Mouse (Mus musculus) T-helper 1 cell (primary cell): ENCODE data around the gene Cnga1.
"Not testable (repeated sequence)": the region's sequence is repeated elsewhere in the genome, so short reads cannot be mapped to it uniquely, and the experiment has no call there.

Source experiments
- in situ Hi-C: fragments of 300-600 bp; cut with MboI, MseI; formaldehyde crosslinking; loops from one replicate; pipeline ENCODE4 v1.15.1; 2025; ENCODE audit warnings: high pct_unique_total_duplicates

The Cnga1 gene

DNA sequence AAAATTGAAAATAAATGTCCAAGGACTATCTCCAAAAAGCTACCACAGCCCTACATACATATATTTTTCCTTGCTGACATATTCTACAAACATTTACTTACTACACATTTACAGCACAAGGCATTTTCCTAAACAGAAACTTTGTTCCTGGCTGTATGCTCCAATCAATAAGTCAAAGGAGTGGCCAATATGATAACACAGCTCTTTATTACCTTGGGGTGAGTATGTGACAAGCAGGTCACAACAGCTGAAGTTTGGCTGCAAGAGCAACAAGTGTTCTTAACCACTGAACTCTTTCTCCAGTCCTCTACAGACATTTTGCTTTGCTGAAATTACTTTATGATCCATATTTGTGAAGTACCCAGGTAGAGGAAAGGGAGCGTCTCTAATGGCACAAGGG lies 4.0 kb downstream of the Cnga1 start:
- in situ Hi-C loops, result no loop called here

- in situ Hi-C loops, result no loop called here
Measured at GRCm38 (mm10) chr5:72636576-72636975, 7.5 kb downstream of the Cnga1 start.

GRCm38 (mm10) chr5:72636122-72636521 lies 8.0 kb downstream of the Cnga1 start:
- in situ Hi-C loops, result no loop called here

DNA sequence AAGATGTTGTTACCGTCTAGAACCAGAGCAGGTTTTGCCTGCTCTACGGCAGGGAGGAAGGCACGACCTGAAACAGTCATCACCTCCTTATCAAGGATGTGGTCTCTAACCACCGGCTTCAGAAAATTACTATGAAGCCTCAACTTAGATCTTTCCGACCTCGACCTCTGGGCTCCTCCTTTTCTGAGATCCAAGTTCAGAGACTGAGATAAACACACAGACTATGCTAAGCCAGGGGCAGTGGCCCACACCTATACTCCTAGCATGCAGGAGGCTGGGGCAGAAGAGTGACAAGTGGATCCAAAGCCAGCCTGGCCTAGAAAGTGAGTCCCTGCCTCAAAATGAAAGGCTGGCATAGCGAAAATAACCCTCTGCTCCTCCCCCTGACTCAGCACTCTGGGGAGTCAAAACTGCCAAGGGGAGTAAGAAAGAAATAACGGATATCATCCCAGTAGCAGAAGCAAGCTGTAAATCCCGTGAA lies 9.2 kb downstream of the Cnga1 start:
- in situ Hi-C loops, result no loop called here

- in situ Hi-C loops, result no loop called here
Measured at GRCm38 (mm10) chr5:72630026-72630425, 14.0 kb downstream of the Cnga1 start.

DNA sequence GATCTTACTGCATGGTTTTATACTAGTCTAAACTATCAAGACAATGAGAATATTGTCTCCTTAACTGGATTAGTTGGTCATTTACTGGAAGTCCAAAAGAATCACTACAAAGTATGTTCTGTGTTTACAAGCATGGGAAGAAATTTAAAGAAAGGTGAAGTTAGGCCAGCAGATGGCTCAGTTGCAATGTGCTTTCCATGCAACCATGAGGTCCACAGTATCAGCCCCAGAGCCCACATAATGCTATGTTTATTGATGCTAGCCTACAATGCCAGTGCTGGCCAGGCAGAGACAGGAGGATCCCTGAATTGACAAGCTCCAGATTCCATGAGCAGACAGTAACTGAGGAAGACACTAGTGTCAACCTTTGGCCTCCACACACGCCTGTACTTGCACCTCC lies 23.1 kb downstream of the Cnga1 start:
- in situ Hi-C loops, result no loop called here

DNA sequence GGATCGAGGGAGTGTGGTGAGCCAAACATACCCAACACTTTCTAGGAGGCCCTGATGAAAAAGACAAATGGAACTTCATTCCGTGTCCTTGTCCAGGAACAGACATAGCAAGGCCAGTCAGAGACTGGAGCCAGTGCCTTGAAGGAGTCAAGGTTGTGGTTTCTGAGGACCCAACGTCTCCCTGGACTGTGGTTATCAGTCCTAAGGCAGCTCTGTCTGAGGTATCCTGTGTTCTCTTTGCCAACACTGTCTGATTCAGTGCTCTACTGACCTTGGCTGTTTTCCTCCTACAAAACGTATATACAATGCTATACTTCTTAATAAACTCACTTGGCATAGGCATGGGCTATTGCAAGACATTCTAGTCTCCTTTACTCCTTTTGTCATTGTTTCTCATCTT lies 26.7 kb downstream of the Cnga1 start:
- in situ Hi-C loops, result no loop called here

DNA sequence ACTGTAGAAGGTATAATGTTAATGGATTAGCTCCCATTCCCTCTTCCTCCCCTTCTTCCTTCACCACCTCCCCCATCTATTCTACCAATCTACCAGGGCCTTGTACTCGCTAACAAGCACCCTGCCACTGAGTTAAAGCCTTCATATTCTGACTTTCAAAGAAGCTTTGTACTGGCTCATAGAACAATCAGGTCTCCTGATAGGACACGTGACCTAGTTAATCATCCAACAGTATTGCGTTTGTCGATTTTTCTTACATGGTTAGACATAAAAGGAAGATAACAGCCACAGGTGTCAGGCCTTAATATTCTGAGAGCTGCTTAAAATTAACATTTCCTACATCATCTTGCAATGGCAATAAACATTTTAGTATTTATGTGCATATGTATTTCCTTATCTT lies 40.9 kb downstream of the Cnga1 start:
- in situ Hi-C loops, result no loop called here

DNA sequence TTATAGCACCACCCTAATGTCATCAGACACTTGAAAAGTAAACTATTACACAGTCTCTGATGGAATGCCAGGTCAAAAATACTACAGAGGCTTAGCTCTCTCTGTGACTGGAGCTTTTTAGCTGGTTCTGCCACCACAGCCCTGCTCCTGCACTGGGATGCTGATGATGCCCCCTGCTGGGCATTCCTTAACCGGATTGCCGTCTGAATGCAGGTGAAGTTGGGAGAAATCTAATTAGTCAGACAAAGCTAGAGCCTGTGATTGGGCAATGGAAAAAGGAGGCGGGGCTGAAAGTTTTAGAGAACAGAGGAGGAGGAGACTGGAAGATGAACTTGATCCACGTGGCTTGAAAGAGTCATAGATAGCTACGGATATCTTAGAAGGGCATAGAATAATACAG lies 43.1 kb downstream of the Cnga1 start:
- in situ Hi-C loops, result no loop called here

GRCm38 (mm10) chr5:72587192-72587681 lies 56.8 kb downstream of the Cnga1 start, which contains the start of gene Gm5868:
Gm5868 (minus strand) TSS chr5:72587551.
- in situ Hi-C loops, result no loop called here

DNA sequence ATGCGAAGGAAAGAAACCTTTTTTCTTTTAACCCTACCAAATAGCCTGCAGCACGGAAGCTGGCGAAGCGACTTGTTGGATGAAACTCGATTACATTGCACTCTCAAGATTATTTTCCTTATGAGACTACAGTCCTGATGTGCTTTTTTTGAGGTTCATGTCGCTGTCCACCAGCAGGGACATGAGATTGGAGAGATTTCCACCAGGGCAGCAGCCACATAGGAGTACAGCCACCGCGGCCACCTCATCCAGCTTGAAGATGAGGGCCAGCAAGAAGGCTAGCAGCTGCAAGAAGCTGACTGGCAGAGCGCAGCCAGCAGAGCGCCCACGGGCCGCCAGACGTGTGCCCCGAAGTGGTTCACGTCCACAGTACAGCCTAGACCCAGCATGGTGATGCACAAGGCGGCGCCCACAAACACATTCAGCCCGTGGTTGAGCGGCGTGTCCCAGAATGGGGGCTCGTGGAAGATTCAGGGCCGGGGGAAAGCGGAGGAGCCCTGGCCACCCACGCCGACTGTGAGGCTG lies 57.3 kb downstream of the Cnga1 start:
- in situ Hi-C loops, result not testable (repeated sequence)

DNA sequence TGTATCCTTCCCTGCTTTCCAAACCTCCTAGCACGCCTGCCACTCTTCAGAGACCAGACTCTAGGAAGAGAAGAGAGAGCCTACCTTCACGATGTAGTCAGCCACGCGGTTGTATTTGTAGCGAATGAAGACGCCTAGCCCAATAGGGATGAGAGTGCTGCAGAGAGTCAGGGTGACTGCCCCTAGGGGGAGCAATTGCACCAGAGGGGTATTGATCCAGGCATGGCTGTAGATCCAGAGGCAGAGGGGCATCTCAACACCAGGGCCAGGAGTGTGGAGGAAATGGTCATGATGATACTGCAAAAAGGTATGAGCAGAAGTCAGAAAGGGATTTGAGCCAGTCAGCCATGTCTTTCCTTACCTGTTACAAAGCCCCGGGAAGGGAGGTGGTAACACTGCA lies 58.0 kb downstream of the Cnga1 start:
- in situ Hi-C loops, result not testable (repeated sequence)

- in situ Hi-C loops, result not testable (repeated sequence)
Measured at GRCm38 (mm10) chr5:72580970-72581332, 63.1 kb downstream of the Cnga1 start, which contains the start of gene Zar1. Zar1 (minus strand) TSS chr5:72581254.

DNA sequence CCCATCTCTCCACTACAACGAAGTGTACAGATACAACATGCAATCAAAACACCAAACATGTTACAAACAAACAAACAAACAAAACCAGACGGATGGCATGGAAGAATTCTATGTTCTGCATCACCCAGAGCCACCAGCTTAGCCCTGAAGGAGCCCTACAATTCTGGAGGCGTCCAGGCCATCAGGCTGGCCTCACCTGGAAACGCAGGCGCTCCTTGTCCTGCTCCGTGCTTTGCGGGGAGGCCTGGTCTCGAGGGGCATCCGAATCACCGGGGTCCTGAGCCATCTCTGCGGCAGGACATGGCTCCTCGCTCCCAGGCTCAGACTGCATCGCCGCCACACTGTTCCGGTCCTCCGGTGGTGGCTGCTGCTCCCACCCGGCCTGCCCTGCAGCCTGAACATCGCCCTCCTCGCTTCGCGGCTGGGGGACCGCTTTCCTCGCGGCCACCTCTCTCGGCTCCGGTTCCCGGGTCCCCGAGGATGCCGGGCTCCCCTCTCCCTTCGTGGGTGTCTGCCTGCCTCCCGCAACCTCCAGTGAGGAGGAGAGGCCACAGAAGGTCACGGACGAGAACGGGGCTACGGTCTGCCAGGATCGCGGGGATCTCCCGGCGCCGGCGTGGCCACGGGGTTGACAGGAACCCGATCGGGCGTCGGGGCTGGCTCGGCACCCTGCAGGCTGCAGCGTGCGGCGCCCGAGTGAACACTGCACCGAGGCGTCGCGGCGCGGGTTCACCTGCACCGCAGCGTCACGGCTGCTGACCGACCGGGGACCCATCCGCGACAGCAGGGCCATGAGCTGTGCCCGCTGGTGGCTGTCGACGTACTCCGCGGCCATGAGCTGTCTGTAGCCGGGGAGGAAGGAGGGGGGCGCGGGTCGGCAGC lies 63.7 kb downstream of the Cnga1 start:
- in situ Hi-C loops, result not testable (repeated sequence)

- in situ Hi-C loops, result not testable (repeated sequence)
Measured at GRCm38 (mm10) chr5:72579599-72579998, 64.5 kb downstream of the Cnga1 start.

- in situ Hi-C loops, result no loop called here
Measured at GRCm38 (mm10) chr5:72565621-72566020, 78.5 kb downstream of the Cnga1 start.

DNA sequence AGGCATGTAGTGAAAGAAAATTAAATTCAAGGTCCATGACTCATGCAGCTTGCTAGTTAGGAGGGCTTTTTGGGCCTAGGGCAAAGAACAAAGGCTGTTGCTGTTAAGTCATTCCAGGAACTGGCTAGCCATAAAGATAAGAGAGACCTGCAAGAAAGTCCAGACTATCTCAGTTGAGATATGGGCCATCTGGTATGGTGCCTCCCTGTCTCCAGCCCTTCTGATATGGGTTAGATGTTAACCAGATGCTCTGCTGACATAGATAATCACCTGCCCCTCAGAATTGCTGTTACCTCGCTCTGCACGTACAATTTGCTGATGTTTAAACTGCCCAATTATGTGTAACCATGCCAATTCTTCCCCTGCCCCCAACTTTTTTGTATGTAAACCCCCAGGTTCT lies 80.9 kb downstream of the Cnga1 start:
- in situ Hi-C loops, result not testable (repeated sequence)

DNA sequence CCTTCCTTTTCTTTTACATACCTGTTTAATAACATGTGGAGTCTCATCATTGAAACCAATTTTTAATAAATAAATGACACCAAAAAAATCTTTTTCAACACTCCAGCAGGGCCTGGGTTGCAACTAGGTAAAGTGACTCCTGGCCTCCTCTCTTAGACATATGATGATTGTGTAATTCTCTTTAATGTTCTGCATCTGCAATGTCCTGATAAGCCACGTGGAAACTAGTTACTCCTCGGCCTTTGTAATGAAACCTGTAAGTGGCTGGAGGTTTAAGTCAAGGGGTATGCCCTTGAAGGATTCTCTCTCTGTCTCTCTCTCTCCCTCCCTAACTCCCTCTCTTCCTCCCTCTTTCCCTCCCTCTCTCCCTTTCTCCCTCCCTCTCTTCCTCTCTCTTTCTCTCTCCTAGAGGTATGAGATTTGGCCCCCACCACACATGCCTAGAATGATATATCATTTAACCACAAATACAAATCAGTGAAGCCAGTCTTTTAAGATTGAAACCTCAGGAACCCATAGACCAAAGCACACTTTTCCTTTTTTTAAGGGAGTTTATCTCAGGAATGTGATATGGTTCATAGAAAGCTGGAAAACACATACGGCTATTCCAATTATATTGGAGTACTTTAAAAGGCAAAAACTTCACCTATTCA lies 83.0 kb downstream of the Cnga1 start:
- in situ Hi-C loops, result no loop called here

DNA sequence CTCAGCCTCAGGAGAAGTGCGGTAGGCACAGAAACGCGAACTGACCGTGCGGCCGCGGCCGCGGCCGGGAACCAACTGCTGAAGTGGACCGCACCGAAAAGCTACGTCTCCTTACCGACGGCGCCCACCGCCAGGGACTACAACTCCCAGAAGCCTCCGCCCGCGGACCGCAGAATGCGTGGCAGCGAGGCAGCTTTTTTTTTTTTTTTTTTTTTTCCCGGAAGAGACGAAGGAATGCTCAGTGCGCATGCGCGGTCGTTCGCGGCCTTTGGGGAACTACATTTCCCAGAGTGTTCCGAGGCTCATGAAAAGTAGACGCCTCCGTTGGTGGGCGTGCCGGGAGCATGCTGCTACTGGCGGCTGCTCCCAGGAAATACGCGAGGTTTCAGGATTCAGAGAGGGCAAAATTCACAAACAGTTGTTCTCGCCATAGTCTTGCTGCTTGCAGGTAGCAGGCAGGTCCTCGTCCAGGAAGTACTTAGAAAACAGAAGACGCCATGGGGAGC lies 84.5 kb downstream of the Cnga1 start, which contains the start of gene Nfxl1:
TSS of gene Nfxl1 (minus strand) at position 141 of the 506 bp plus-strand sequence.
- in situ Hi-C loops, result no loop called here

DNA sequence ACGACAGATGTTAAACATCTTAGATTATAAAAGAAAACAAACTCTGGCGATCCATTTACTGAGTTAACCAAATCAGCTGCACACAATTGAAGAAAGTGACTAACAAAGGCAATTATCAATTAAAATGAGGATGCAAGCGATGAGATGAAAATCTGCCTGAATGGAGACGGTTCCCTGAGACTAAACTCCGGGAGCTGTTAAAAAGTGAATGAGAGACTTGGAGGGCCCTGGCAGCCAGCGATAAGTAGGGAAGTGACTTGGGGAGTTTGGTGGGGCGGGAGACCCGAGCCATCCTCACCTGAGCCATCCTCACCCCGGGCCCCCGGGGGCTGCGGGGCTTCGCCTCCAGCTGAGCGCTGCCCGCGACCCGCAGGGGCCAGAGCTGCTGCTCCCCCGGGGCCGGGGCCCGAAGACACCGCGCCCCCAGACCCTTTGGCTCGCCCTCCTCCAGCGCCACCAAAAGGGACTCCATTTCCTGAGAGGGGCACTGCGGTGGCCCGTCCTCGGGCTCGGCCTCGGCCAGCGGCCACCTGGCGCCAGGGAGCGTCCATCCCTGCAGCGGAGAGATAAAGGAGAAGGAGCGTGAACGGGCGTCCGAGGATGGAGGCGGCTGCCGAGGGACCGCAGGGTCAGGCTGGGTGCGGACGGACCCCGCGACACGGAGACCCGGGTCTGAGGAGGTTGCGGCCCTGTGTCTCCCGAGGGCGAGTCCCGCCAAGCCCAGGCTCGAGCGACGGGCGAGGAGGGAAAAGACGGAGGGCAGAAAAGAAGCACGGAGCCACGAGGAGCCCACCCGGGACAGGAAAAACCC lies 85.2 kb downstream of the Cnga1 start:
- in situ Hi-C loops, result no loop called here

DNA sequence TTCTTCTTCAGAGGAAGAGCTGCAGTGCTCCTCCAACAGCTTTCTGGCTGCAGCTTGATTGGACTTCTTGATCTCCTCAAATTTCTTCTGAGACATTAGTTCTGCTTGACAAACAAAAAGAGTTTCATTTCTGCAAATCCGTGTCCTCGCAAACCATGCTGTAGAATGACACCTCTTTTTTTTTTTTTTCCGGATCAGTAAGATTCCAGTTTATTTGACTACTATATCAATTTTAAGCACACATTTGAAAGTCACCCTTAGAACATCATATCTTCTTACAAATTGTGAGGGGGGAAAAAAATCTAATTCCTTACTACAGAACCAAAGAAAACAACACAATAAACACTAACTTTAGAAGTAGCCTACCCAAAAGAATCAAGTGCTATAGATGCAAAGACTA lies 87.8 kb downstream of the Cnga1 start:
- in situ Hi-C loops, result no loop called here
